Mouse (Mus musculus) neutrophil, adult 5-6 weeks (primary cell): ENCODE results near the gene Aig1. TPM values are rescaled to one million over a fixed set of nuclear protein-coding genes. Genes with fewer than 3 reads are reported as not detected.

Experiments
- ATAC-seq: fragments of 151-379, 151-347 bp; 2 replicates; pipeline ENCODE4 v1.8.0; 2017; ENCODE audit warnings: mild to moderate bottlenecking, moderate TSS enrichment; ENCODE audit not compliant: insufficient number of reproducible peaks, poor library complexity, low FRiP score, severe bottlenecking; ENCODE audit errors: extremely low read depth
- total RNA-seq: library from RNA; stranded (forward); fragments of 200-1000 nt; gene quantifications from 2 replicates; pipeline ENCODE4 v1.2.3, GENCODE M21; 2017

The Aig1 gene
- total RNA-seq, 1 experiment from 2014 or later, result 10.1 TPM

DNA sequence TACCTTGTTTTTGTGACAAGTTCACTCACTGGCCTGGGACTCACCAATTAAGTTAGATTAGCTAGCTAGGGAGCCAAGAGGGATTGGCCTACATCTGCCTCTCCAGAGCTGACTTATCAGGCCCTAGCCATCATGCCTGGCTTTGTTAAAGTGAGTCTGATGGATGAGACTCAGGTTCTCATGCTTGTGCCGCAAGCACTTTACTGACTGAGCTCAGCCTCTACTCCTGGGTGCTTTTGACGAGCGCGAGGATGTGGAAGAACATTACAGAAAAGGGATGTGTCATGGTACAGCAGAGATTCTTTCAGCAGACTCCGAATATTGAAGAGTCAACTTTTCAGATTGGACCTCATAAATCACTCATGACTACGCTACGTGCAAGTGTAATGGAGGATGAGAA, 12.8 kb downstream of the Aig1 start:
- ATAC-seq, result no peak

DNA sequence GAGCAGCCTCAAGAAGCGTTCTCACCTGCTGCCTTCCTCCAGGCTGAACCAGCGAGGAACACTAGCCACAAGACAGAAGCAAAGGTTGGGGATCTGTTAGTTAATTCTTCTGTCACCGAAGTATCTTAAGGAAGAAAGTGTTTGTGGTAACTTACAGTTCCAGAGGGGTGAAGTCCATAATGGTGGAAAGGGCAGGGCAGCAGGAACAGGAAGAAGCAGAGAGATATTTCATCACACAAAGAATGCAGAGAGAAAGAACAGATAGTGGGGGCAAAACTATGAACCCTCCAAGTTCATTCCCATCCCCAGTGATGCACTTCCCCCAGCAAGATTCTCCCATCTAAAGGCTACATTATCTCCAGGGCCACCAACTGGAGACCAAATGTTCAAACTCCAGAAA, 13.7 kb downstream of the Aig1 start:
- no peak for ATAC-seq

DNA sequence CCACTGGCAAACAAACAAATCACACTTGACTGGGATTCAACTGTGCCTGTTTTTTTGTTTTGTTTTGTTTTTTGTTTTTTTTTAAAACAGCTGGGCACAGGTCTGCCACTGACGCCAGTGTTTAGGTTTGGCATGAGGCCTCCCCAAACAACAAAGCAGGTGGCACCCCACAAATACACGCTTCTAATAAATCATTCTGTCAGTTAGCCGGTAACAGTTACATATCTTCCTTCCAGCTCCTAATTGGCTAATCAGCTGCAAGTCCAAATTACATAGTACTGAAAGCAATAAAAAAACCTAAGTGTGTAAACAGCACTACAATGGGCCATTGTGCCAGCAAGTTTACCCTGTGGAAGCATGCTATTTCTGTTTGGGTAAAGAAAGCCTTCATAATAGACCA, 18.7 kb downstream of the Aig1 start:
- ATAC-seq, result no peak

DNA sequence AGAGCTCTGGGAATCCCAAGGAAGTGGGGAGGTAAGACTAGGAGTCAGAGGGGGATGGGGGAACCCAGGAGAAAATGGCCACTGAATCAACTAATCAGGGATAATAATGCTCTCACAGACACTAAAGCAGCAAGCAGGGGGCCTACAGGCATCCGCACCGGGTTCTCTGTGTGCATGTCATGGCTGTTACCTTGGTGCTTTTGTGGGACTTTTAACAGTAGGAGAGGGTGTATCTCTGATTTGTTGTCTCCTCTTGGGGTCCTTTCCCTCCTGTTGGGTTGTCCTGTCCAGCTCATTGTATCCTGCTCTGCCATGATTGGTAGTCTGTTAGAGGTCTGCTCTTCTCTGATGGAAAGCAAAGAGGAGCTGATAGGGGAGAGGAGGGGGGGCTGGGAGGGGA, 19.6 kb downstream of the Aig1 start:
- ATAC-seq, result no peak

DNA sequence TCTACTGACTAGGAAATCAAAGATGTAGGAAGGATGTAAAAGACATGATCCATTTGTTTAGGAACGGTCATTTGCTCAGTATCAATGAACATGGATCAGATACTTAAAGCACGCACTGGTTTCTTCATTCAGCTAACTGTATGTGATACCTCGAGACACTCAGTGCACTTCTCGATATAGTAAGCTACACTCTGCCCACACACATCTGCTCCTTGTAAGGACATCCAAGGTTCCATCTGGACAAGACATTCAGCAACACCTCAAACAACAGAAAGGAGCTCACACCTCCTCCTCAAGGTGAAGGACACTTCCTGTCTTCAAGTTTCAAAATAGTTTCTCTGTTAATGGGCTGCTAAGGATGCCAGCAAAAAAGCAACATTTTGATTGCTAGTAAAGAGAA, 23.9 kb downstream of the Aig1 start:
- no peak for ATAC-seq

DNA sequence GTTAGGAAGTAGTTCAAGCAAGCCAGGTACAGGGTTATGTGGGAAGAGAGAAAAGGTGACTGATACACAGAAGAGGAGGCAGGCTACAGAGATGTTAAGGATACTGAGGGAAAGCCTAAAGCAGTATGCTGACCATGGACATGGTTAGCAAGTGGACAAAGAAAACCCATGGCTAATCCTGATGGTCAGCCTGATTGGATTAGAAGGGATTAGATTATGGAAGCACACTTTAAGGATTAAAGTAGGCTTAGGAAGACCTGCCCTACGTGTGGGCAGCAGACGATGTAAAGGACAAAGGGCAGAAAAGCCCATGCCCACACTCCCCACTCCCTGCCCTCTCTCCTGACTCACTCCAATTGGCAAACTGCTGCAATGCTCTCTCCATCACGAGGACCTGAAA, 25.0 kb downstream of the Aig1 start:
- ATAC-seq, result no peak

DNA sequence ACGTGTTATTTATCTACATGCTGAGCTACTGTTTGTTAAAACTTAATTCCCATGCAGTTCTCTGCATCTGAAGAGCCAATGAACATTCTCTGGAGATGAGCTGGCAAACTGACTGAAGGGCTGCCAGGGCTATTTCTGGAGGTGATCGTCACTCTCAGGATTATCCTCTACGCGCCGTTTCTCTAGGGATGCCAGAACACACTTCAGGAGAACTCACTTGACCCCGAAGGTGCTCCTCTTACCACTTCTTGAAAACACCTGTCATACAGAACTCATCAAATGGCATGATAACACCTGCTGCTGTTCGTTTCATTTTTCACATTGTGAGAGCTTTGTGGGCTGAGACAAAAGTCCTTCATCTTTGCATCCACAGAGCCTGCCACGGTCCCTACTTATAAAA, 25.9 kb downstream of the Aig1 start:
- no peak for ATAC-seq

DNA sequence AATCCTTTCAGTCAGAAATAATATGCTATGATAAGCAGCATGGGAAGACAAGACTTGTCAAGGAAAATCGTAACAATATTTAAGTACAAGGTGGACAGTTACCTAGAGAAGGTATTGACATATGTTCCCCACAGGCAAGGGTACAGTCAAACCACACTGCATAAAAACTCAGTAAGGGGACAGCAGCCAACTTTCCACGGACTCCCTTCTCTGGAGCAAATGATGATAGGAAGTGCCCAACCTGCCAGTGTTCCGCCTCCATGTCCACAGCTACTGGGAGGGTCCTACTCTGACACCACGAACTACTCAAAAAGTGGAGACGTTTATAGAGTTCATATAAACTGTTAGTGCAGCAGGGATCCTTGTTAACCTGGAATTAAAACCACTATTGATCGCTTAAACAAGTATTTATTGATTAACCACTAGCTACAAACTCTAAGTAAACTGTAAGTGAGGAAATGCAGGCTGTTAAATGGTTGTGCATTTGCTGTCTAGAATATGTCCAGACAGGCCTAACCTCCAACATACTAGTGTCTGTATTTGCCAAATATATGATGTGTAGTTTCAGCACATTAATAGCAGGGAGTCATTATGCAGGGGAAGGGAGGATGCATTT, 30.2 kb downstream of the Aig1 start:
- ATAC-seq, result no peak

DNA sequence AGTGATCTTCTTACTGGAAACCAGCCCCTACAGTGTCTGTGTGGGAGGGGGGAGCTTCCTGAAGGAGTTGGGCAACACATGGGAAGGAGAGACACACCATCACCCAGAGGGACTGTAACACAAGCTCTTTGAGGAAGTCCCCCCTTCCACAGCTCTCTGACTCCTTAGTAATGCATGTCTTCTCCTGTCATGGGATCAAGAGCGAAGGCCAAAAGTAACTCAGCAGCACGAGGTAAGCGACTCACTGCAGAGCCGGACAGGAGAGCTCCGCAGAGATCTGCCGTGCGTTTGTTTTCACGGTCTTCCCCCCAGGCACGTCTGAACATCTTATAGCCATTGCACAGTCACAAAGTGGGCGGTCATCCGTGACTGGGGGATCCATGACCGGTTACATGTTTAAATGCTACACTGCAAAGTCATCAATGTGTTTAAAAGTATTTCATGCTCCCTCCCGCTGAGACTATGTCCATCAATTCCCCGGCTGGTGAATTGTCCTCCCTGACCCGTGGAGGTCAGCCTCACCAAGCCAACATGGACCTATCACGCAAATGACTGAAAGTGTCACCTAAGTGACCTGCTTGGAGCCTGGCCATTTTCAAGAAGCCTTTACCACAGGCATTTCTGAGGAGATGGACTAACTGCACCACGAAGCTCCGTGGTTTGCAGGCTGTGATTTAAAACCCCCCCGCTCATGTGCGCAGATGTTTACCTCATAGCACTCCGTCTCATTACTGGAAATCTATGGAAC, 30.9 kb downstream of the Aig1 start:
- ATAC-seq, result no peak

DNA sequence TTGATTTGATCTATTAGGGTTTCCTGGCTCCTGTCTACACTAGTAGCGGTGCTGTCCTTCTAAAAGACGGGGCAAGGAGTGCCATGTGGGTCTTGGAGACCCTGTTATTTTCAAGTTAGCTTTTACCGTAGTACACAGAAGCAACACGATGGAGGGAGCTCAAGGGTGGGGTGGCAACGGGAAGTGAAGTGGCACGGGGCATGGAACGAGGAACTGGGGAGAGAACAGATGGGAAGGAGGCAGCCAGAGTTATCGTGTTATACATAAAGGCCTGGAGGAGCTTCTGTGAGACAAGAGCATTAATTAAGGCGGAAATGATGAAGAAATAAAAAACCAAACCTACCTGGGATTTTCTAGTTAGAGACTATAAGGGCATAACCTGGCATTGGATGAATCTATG, 31.8 kb downstream of the Aig1 start:
- ATAC-seq, result no peak

DNA sequence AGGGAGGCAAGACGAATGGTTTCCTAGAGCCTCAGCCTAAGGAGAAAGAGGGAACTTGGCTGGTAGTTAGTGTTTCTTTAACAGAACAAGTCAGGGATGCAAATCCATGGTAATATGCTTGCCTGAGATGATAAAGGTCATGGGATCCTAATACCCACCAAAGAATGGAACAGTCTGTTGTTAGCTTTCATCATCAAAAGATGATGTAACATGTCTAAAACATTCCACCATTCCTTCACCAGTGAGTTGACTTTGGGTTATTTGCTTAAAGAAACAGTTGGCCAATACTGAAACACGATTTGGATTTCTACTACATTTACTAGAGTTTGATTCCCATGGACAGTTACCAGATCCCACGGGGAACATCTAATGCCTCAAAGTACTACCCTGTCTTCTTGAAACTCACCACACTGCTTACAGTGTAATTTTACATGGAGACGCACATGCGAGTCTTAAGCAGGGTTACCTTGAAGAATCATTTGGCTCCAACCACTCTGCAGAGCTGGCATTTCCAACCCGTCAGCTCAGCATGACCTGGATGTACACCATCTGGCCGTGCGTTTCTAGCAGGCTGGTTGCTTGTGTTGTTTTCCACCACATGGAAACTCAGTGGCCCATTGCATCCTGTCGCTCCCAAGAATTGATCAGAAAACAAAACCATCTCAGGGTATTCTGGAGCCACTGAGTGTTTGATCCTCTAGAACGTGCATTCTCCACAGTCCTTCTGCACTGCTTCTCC, 32.9 kb downstream of the Aig1 start:
- no peak for ATAC-seq

DNA sequence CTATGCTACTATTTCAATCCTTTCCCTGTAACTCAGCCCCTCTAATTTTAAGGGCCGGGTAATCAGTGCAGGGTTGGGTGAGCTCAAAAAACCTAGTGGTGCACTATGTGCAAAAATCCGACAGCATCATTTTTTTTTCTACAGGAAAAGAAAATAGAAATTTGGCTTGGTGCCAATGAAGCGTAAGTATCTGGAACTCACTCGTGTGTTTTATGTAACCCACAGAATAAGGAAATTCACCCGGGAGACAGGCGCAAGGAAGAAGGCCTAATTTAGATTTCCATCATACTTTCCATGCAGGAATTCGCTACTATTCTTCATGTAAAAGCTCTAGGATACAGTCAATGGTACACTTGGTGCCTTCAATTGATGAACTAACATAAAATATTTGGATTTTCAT, 34.7 kb downstream of the Aig1 start:
- ATAC-seq, result no peak

DNA sequence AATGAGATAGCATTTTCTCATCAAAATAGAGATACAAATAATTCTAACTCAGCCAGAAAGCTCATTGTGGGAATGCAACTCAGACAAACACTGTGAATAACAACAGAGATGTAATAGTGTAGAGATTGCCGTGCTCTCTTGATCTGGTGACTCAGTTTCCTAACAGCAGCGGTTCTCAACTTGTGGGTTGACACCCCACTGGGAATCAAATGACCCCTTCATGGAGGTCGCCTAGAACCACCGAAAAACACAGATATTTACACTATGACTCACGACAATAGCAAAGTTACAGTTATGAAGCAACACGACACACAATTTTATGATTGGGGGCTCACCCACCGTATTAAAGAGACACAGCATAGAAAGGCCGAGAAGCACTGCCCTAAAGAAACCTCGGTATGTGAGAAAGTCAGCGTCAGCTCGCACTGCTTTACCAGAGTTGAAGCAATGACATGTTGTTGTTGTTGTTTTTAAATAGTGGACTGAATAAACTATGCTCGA, 35.7 kb downstream of the Aig1 start:
- no peak for ATAC-seq

DNA sequence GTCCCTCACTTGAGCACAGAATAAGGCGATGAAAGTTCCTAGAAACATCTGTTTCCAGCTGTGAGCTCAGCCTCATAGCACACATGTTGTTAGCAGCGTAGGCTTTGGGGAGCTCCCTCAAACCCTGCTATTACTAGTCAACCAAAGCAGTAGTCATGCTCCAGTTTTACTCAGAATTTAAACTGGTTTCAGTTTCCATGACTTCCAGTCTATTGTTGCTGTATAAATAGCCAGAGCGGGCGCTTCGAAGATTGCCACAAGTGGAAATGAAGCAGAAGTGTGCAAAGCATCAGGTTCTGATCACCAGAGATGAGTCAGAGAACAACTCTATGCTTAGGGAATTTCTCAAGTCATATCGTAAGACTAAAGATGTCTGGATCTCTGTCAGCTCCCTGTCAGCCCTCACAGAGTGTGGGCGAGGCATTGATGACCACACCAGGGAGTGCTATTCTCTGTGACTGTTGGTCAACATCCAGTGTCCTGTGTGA, 36.2 kb downstream of the Aig1 start:
- no peak for ATAC-seq

DNA sequence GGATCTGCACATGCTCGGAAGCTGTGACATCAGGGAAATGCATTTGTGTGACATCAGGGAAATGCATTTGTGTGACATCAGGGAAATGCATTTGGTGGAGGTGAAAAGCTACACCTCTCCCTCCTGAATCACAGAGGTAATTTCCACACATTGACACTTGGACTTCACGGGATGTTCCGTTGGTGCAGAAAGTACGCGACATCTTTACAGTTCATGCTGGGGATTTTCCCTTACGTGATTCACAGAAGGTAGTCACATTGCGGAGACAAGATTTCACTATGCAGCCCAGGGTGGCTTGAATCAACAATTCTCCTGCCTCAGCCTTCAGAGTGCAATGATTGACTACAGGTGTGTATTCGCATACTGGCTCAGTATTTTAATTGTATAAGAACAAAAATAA, 41.6 kb downstream of the Aig1 start:
- no peak for ATAC-seq

DNA sequence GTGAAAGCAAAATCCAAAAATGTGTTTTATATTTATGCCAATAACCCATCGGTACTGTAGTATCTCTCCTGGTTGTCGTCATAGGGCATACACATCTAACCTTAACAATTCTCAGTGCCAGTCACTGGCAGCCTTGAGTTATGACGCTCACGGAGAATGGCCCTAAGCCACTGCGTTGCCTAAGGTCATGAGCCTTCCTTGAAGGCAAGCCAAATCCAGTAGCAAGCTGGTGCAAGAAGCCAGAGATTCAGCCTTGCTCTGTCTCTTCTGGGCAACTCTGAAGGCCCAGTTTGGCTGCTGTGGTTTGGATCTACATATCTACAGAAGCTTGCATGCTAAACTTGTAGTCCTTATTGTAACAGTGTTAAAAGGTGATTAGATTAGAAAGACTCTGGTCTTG, 55.2 kb downstream of the Aig1 start:
- no peak for ATAC-seq

DNA sequence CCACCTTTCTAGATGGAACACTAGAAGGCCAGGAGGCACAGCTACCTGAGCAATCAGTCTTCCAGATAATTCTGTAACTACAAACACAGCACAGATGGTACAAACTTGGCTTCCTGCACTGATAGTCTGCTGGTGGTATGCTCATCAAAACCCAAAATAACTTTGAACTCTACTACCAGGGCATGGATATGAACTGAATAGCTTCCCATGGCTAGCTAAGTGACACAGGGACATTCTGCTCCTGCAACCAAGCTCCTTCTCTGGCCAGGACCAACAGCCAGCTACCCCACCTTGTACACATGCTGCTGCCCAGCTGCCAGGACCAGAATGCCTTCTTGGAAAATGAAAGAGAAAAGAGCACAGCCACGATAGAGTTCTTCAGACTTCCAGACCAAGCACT, 60.5 kb downstream of the Aig1 start:
- no peak for ATAC-seq

DNA sequence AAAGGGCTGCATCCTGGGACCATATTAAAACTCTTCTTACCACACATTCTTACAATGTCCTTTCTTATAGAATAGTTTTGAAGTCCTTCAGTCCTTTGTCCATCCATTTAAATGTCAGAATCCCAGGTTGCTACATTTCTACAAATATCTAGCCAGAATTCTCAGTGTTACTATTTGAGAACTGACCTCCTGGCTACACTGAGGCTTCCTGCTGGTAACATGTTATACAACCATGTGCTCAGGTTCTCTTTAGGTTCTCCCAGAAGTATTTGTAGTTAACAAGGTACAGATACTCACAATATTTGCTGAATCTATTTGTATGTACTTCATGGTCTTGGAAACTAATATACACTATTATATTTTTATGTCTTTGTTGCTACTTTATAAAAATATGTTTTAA, 62.0 kb downstream of the Aig1 start:
- ATAC-seq, result no peak

DNA sequence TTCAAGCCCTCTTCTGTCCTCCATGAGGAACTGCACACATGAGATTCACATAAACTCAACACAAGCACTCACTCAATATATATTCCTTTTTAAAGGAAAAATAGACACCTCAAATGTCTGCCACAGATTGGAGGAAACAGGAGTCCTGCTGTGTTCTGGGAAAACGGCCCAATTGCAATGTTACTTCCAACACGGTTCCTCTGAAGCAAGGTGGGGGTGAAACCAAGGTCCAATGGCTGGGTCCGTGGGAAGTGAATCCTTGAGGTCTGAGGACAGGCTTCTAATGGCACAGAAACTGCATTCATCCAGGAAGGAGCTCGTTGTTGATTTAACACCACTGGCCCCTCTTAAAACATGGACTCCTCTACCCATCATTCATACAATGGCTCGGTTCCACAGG, 67.5 kb downstream of the Aig1 start:
- ATAC-seq, result no peak

DNA sequence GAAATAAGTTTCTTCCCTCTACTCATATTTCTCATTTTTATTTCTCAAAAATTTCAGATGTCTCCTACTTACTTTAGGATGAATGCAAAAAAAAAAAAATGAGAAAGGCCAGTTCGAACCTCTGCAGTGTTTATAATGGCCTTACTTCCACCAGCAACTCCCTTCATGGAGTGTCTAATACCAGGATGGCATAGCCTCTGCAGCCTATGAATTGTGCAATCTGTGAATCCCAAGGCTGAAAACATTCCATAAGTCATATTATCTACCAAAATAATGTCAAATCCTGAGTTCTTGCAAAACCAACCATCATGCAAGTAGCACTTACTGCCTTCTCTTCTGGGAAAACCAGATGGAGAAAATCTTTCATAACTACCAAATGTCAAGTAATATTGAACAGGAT, 75.3 kb downstream of the Aig1 start:
- ATAC-seq, result no peak
